Mouse (Mus musculus) layer of hippocampus, postnatal 36 days (tissue): Measurements from ENCODE around the gene N4bp1. TPM values are rescaled to one million over a fixed set of nuclear protein-coding genes. Genes with fewer than 3 reads are reported as not detected.

Experiments used
- DNase-seq, 2 experiments: peaks; one replicate each; pipeline ENCODE4 v3.0.0; 2022
- total RNA-seq, 2 experiments: library from RNA; stranded (reverse); gene quantifications; 2 replicates each; pipeline ENCODE4 v1.2.3; 2021

N4bp1 gene
- total RNA-seq, 2 experiments from 2014 or later: 38.5 to 40.9 TPM

GRCm38 (mm10) chr8:86759090-86759491 lies 126.0 kb downstream of the N4bp1 start:
- DNase-seq: no peak

DNA sequence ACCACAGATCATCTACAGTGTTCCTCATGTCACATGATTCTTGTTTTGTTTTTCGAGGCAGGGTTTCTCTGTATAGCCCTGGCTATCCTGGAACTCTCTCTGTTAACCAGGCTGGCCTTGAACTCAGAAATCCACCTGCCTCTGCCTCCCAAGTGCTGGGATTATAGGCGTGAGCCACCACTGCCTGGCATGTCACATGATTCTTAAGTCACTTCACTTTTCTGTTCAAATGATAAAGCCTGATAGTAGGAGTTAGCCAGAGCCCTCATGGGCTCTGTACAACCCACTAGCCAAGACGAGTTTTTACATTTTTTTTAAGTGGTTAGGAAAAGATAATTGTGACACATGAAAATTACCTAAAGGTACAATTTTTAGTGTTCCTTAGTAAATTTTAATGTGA lies 126.4 kb downstream of the N4bp1 start:
- DNase-seq: no peak

Other genes with a start within 250 kb of the N4bp1 start
- 1 to 10 TPM; 2.9 to 3.9 TPM for gene Gm10638, start 139.6 kb downstream of the N4bp1 start, total RNA-seq
- gene Siah1a, start 139.3 kb downstream of the N4bp1 start, total RNA-seq: 10 to 100 TPM; 31.6 to 34.0 TPM